Mouse (Mus musculus) ovary, postnatal 36 days (tissue): ENCODE results near the gene Pdcd4.

Experiments used
- DNase-seq: peaks from one replicate; pipeline ENCODE4 v3.0.0; 2022; ENCODE audit warnings: low spot score, mixed read lengths

Gene Pdcd4

GRCm38 (mm10) chr19:53871502-53871901, 20.5 kb upstream of the Pdcd4 start:
- no peak for DNase-seq

DNA sequence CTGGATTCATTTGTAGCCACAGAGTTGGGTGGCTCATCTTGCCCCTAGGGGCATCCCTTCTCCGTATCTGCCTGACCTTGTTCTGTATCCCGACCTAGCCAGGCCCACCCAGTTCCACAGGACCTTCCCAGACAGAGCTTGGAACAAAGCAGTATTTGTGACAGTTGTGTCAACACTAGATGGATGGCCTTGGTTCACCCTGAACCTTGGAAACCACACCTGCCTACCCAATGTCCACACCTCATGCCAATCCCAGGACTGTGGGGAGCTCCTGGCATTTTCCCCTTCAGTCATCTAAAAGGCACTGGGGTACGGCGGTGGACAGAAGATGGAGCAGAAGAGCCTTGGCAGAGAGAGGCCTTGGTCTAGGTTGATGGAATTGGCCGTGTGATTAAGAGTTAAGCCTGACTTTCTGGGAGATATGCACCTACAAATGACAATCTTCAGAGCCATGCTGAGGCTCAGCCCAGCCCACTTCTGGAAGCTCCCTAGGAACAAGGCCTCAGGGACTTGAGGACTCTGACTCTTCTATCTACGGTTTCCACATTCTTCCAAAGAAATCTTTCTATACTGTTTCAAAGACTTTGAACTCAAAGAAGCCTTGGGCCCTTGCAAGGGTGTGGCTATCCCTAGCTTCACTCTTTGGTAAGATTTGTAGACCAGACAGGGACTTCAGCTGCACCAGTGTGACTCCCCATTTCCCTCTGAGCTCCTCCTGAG, 18.9 kb upstream of the Pdcd4 start:
- DNase-seq, result no peak

DNA sequence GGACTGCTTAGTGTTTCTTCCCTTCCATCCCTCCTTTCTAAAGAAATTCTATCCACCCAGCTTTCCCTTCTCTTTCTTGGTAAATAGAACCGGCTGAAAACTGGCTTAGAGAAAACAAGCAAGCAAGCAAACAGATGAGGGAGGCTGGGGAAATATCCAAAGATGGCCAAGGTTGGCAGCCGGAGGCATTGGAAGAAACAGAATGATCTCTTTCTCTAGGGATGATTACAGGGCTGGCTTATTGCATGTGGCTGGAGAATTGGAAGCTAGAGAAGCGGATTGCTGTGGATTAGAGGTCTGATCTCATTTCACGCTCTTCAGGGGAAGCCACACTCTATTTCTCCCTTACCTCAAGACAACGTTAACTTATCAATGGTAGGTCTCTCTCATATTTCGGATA, 16.8 kb upstream of the Pdcd4 start:
- DNase-seq, result no peak

- no peak for DNase-seq
Measured at GRCm38 (mm10) chr19:53877779-53878178, 14.3 kb upstream of the Pdcd4 start.

- DNase-seq, result no peak
Measured at GRCm38 (mm10) chr19:53880460-53880859, 11.6 kb upstream of the Pdcd4 start.

DNA sequence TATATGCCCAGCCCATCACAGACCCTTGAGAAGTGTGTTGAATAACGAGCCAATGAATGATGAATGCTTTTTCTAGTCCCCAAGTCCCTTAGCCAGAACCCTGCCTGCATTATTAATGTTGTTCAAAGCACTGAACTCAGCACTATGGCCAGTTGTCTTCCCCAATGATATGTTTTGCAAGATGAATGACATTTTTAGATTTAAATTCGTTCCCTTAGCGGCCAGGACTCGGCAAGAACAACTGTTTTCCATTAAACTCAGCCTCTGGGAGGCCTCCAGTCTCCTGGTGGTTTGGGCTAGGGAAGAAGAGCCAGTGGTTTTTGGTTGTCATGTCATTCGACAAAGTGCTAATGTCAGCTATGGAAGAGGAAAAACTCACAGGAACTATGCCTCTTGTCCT, 10.2 kb upstream of the Pdcd4 start:
- DNase-seq, result no peak

- no peak for DNase-seq
Measured at GRCm38 (mm10) chr19:53885450-53885849, 6.6 kb upstream of the Pdcd4 start.

DNA sequence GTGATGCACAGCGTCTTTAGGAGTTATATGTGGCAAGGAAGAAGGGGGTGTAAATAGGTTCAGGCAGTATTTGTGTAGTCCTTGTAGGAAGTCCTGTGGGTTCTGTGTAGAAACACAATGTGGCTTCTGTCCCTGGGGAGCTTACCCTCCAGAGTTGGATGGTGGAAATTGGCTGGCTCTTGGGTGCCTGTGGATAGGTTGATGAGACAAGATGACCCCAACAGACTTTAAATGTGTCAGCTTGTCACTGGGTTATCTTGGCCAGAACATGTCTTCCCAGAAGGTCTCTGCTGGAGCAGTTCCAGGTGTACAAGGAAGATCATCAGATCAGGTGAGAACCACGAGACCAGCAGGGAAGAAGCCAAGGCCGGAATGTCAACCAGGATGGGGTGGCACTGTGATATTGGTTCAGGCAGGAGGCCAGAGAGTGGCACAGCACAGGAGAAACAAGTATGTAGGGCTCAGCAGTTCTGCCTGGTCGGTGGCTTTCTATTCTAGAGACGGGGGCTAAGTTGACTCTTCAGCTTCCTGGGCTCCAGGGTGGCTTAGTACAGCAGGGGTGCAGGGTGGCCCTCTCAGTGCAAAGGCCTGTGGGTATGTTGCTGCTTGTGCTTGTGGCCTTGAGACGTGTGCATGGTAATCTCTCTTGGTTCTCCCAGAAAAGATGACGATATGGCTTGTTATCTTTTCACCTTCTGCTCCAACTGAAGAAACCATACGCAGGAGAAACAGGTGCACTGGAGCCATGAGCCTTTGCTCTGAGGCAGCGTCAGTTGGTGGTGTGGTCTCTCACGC, 5.3 kb upstream of the Pdcd4 start:
- DNase-seq, result no peak

DNA sequence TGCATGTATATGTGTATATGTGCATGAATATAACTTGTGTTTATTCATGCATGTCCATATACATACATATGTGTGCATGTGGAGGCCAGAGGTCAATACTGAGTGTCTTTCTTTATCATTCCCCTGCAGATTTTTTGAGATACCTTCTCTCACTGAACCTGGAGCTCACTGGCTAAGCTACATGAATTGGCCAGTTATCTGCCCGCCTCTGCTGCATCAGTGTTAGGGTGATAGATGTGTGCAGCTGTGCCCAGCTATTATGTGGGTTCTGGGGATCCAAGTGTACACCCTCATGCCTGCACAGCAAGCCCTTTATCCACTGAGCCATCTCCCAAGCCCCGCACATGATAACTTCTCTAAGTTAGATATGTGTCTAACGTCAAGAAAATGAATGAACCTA, 4.2 kb upstream of the Pdcd4 start:
- no peak for DNase-seq

DNA sequence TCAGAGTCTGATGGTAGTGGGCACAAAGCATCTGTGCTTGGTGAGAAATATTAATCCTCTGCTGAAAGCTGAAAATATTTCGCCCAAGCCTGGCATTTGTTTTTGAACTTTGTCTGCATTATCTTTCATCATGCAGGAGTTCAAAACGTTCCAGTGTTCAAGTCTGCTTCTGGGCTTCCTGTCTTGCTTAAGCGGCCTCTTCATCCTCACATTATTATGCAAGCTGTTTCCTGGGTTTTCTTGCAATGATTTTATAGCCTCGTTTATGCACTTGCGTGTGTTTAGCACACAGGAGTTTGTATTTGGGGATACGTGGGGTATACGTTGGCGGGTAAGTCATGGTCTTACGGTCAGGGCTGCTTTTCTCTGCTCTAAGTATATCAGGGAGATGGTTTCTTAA, 3.7 kb upstream of the Pdcd4 start:
- no peak for DNase-seq

DNA sequence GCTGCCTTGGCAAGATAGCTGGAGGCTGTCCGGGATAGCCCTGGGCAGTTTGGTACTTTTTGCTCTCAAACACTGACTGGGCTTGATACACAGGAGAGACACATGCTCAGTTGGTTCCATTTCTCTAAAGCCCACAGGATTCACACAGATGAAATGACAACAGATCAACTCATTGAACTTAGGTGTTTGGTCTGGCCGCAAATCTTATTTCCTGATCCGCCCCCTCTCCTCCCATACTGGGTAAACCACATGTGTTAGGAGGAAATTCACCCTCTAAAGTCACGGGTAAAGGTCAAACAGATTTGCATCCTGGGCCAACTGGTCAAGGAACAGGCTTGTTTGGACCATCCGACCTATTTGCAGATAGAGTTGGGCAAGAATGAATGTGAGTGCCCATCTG, 2.5 kb upstream of the Pdcd4 start:
- DNase-seq, result no peak

DNA sequence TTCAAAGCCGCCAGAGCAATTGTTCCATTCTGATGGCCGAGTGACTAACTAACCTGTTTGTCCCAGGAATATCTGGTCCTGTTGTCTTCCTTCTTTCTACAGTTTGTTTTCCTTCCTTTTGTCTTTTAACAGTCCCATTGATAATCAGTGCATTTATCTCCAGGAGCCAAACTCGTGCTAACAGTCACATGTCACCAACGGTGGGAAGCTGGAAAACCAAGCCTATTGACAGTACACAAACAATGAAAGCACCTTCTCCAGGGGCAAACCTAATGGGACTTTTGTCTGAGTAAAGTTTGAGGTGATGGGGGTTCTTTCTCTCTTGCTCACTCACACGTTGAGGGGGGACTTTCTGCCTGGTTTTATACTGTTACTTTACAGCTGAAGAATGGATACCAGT, 1.8 kb upstream of the Pdcd4 start:
- DNase-seq, result no peak

DNA sequence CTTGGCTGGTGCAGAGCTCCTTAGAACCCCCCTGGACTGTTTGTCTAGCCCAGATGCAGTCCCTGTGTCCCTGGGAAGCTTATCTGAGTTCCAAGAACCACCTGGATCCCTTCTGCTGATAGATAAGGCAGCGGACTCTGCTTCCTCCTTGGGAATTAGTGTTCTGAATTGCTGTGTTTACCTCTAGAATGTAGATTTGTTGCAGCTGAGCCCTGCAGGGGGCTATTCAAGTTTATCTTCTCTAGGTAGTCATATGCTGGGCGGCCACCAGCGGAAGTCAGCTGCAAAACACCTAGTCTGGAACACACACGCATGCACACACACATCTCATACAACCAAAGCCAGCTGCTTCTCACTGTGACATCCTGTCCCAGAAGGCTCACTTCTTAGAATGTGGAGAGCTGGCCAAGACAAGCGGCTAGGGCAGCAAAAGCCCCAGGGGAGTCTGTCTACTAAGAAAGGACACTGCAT, 1.2 kb upstream of the Pdcd4 start:
- no peak for DNase-seq

GRCm38 (mm10) chr19:53891569-53891968, 462 bp upstream of the Pdcd4 start:
- DNase-seq, result no peak

GRCm38 (mm10) chr19:53892838-53893359, 868 bp downstream of the Pdcd4 start:
- no peak for DNase-seq

GRCm38 (mm10) chr19:53893711-53894171, 1.7 kb downstream of the Pdcd4 start:
- DNase-seq, result peak; percentile 26

- DNase-seq, result no peak
Measured at GRCm38 (mm10) chr19:53894538-53895121, 2.6 kb downstream of the Pdcd4 start.

DNA sequence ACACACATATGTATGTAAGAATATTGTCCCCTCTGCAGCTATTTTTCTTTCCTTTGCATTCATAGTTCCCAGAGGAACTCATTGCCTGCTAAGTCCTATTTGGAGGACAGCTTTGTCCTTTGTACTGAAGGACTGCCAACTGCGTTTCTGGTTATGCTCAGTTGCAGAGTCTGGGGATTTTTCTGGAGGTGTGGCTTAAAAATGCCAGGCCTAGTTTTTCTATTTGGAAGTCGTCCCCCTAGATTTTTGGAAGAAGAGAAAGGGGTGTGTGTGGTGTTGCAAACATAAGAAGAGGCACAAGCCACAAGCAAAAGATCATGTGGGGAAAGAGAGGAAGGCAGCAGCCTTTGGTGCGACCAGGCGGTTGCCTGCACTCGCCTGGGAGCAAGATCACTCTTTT, 6.0 kb downstream of the Pdcd4 start:
- DNase-seq, result no peak

DNA sequence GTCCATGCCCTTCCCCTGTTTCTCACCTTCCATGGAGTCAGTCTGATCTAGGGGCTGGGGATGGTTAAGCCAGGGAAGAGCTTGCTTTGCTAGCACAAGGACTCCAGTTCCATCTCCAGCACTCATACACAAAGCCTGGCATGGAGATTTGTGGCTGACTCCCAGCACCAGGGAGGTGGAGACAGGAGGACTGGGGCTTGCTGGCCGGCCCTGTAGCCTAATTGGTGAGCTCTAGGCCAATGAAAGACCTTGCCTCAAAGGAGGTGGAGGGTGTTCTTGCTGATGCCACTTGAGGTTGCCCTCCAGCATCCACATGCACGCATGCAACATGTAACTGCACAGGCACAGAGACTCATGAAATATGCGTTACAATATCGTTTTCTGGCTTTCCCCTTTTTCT, 6.5 kb downstream of the Pdcd4 start:
- DNase-seq, result no peak

DNA sequence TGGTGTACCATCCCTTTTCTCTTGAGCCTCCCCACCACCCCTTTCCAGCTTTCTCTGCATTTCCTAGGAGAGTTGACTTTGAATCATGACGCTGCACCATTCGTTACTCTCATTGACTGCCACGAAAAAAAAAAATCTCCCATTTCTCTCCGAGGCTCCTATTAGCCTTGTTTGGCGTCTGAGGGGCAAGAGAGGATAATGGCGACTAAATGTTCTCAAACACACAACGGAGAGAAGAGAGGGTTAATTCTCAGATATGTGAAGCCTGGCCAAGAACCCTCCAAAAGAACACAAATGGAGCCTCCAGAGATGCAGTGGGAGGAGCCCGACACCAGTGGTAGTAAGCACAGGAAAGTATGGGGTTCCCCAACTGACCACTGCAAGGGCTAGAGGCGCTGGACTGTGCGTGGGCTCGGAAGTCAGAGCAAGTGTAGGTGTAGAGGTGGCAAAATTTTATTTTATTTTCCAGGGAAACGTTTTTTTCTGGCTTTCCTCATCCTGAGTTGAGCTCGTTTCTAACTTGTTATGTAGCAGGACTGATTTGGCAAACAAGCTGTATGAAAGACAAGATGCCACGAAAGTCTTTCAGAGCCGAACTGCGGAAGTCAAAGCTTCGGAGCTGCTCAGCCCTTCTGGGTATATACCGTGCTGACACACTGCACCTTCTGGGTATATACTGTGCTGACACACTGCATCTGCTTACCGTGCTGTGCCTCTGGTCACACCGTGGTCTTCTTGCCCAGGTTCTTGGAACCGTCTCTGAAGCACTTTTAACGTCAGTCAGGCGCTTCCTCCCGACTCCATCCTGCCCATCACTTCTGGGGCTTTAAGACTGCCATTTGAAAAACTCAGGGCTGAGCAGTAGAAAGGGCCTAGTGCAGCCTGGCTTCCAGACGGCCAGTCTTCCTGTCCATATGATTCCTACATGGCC, 7.2 kb downstream of the Pdcd4 start:
- no peak for DNase-seq

- DNase-seq, result no peak
Measured at GRCm38 (mm10) chr19:53899941-53900610, 8.0 kb downstream of the Pdcd4 start.
